In the genomic region with DNA sequence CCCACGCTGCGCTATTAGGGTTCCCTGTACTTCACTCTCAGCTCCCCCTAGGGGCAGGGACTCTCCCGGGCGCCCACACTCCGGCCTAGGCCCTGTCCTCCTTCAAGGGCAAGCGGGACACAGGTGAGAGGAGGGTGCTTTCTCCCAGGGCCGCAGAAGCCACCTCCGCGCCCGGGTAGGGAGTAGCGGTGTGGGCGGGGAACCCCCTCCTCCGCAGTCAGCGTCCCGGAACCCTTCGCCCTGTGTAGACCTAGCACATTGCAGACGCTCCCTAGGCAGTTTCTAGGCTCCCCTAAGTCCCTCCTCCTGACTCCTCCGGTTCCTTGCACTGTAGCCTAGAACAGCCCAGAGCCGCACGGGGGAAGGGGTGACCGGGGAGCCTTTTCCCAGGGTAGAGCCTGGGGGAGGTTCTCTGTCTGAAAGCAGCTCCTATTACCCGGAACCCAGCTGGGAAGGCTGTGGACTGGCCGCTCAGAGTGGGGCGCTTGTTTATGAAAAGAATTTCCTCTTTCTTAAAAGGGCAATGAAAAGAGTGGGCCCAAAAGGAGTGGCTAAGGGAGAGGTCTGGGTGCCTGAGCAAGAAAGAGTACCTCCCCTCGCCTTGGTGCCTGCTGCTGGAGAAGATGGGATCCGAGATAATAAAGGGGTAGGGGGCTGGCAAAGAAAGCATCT, we compare ENCODE assay signal across 8 mouse cellular contexts. TPM values are rescaled to one million over a fixed set of nuclear protein-coding genes. Genes with fewer than 3 reads are reported as not detected.
DNase-seq lines count a peak whose midpoint lies in the region; ATAC-seq lines count a peak whose summit lies in the region.

No protein-coding gene starts in this region.

- DNase-seq in Muller cell, postnatal 12 days (ENCODE audit: inconsistent ontology term) = peak; percentile 98
- peak; percentile 95 for DNase-seq in cerebellum, adult 9-11 months
- DNase-seq in frontal cortex, adult 2 months (ENCODE audit: extremely low spot score in 1 of 2, low spot score in 1 of 2) = peak; percentile 86 to 94
- DNase-seq in hindbrain, embryonic 11.5 days (ENCODE audit: low spot score) = peak; percentile 97
- peak; percentile 95 to 98 for DNase-seq in layer of hippocampus, postnatal 14 days (ENCODE audit: low spot score in 2 of 2)
- peak; percentile 94 for DNase-seq in lung, postnatal 14 days
- DNase-seq in retina, adult 2 months (ENCODE audit: low read depth, low spot score) = peak; percentile 94
- DNase-seq in thymus, postnatal 36 days = peak; percentile 94 to 97

- under 1% methylated on average over 26 of the region's 26 CpGs for WGBS in hindbrain, embryonic 11.5 days

- H3K9ac ChIP-seq in hindbrain, embryonic 11.5 days (ENCODE audit: low read depth, low read length) = peak overlapping the region; percentile 65

- H3K4me1 ChIP-seq in hindbrain, embryonic 11.5 days (replicated peaks; ENCODE audit: control insufficient read depth, insufficient read depth, low read length) = peaks cover 3% of the 10 kb centered on the region; the same call in 1 of the 2 replicates

- no peaks in the 10 kb centered on the region for H3K9me3 ChIP-seq in hindbrain, embryonic 11.5 days (ENCODE audit: control insufficient read depth, low read length)

- peak; percentile 86 for ATAC-seq in hindbrain, embryonic 11.5 days (ENCODE audit: low FRiP score)

- peak overlapping the region; percentile 57 for H3K4me2 ChIP-seq in hindbrain, embryonic 11.5 days (replicated peaks; ENCODE audit: low read depth, low read length)

- H3K27me3 ChIP-seq in hindbrain, embryonic 11.5 days (ENCODE audit: control insufficient read depth, insufficient read depth, low read length) = no peaks in the 10 kb centered on the region; the same call in 1 of the 2 replicates

- peak overlapping the region; percentile 84 for H3K27ac ChIP-seq in hindbrain, embryonic 11.5 days (ENCODE audit: low read depth, low read length)

- no peaks in the 10 kb centered on the region for H3K36me3 ChIP-seq in hindbrain, embryonic 11.5 days (ENCODE audit: control insufficient read depth, insufficient read depth, low read length)

- peak overlapping the region; percentile 52 for H3K4me3 ChIP-seq in hindbrain, embryonic 11.5 days (ENCODE audit: low read depth, low read length)

RNA-seq across cellular contexts. Expression of gene Ctdsp1, which starts 4.5 kb away (rescaled TPM):
- polyA plus RNA-seq in frontal cortex, adult 2 months (2012; rRNA removed) = 27.4 and 27.7 TPM in 2 replicates
- 36.3 and 42.0 TPM in 2 replicates for polyA plus RNA-seq in hindbrain, embryonic 11.5 days (2014; fragmentation: Nextera tagmentation; extraction: Ambion mirVana)
- 10 to 100 TPM; 23.8 to 28.2 TPM for total RNA-seq in layer of hippocampus, postnatal 14 days (2021)

RNA-seq across cellular contexts. Expression of gene Slc11a1, which starts 11.9 kb away (rescaled TPM):
- polyA plus RNA-seq in frontal cortex, adult 2 months (2012; rRNA removed) = 5.5 and 9.1 TPM in 2 replicates
- 1.3 and 1.4 TPM in 2 replicates for polyA plus RNA-seq in hindbrain, embryonic 11.5 days (2014; fragmentation: Nextera tagmentation; extraction: Ambion mirVana)
- 1 to 10 TPM; 1.6 to 5.3 TPM for total RNA-seq in layer of hippocampus, postnatal 14 days (2021)

RNA-seq across cellular contexts. Expression of gene Vil1, which starts 22.3 kb away (rescaled TPM):
- 0.42 and 0.82 TPM in 2 replicates for polyA plus RNA-seq in frontal cortex, adult 2 months (2012; rRNA removed)
- 0.11 and 0.13 TPM in 2 replicates for polyA plus RNA-seq in hindbrain, embryonic 11.5 days (2014; fragmentation: Nextera tagmentation; extraction: Ambion mirVana)
- total RNA-seq in layer of hippocampus, postnatal 14 days (2021) = 1 to 10 TPM in 1 of 2 experiments, under 1 TPM in 1; 0.62 to 1.2 TPM

RNA-seq across cellular contexts. Expression of gene Catip, which starts 24.9 kb away (rescaled TPM):
- polyA plus RNA-seq in frontal cortex, adult 2 months (2012; rRNA removed) = 5.3 and 6.0 TPM in 2 replicates
- 1.1 TPM in 2 replicates for polyA plus RNA-seq in hindbrain, embryonic 11.5 days (2014; fragmentation: Nextera tagmentation; extraction: Ambion mirVana)
- total RNA-seq in layer of hippocampus, postnatal 14 days (2021) = 1 to 10 TPM; 1.1 to 1.8 TPM

Comparison
In these comparisons a context has a peak if more than half of its experiments do, and no peak if none do; other contexts are left out.
1. Peak in every context shown above with its lines: DNase-seq, ATAC-seq, H3K4me3 ChIP-seq and H3K27ac ChIP-seq.